Mouse (Mus musculus) stomach, embryonic 14.5 days (tissue): ENCODE data around the gene Abtb2. TPM values are rescaled to one million over a fixed set of nuclear protein-coding genes. Genes with fewer than 3 reads are reported as not detected.

Experiments used
- ATAC-seq: fragments of 200-750 bp; cut with Nextera tagmentation; 2 replicates; pipeline ENCODE4 v1.8.0; 2017; ENCODE audit warnings: low read depth, moderate TSS enrichment; ENCODE audit not compliant: insufficient number of reproducible peaks, insufficient read depth, low FRiP score
- H3K27ac ChIP-seq: fragments of 300-500 bp; sonication (generic); 2 replicates; pipeline ENCODE4 v1.5.1; 2014; ENCODE audit warnings: mild to moderate bottlenecking, low read length, moderate library complexity, mixed read lengths
- H3K27me3 ChIP-seq: fragments of 300-500 bp; sonication (generic); 2 replicates; pipeline ENCODE4 v1.6.1; 2014; ENCODE audit warnings: low read length, control low read depth, mixed read lengths; ENCODE audit not compliant: control insufficient read depth, insufficient read depth
- H3K36me3 ChIP-seq: fragments of 300-500 bp; sonication (generic); 2 replicates; pipeline ENCODE4 v1.6.1; 2014; ENCODE audit warnings: mild to moderate bottlenecking, control low read depth, low read length, moderate library complexity, mixed read lengths; ENCODE audit not compliant: control insufficient read depth, insufficient read depth
- H3K4me1 ChIP-seq: fragments of 300-500 bp; sonication (generic); 2 replicates; pipeline ENCODE4 v1.6.1; 2014; ENCODE audit warnings: low read length, control low read depth, mixed read lengths; ENCODE audit not compliant: control insufficient read depth, insufficient read depth
- H3K4me2 ChIP-seq: fragments of 300-500 bp; sonication (generic); replicated peaks from 2 replicates; pipeline ENCODE4 v1.6.1; 2014; ENCODE audit warnings: low read depth, low read length, control low read depth
- H3K4me3 ChIP-seq: fragments of 300-500 bp; sonication (generic); 2 replicates; pipeline ENCODE4 v1.5.1; 2014; ENCODE audit warnings: low read depth, low read length, control low read depth
- H3K9ac ChIP-seq: fragments of 300-500 bp; sonication (generic); replicated peaks from 2 replicates; pipeline ENCODE4 v1.6.1; 2014; ENCODE audit warnings: low read depth, mild to moderate bottlenecking, control low read depth, low read length, moderate library complexity, mixed read lengths
- H3K9me3 ChIP-seq: fragments of 300-500 bp; sonication (generic); 2 replicates; pipeline ENCODE4 v1.6.1; 2016; ENCODE audit warnings: low read depth, low read length, control low read depth; ENCODE audit not compliant: control insufficient read depth
- WGBS: fragments of 180-500 bp; shearing (Covaris S2); extraction: QIAGEN DNeasy Blood & Tissue Kit; methylation state at CpG from one replicate; pipeline ENCODE4 v1.1.7; 2014; 5-methylcytosine and 5-hydroxymethylcytosine counted together
- polyA plus RNA-seq: library from polyadenylated mRNA; unstranded; fragments of >200 nt; fragmentation: Nextera tagmentation; extraction: Ambion mirVana; gene quantifications from 2 replicates; pipeline ENCODE4 v1.2.1, GENCODE M21; 2014

Abtb2 gene
- polyA plus RNA-seq, 1 experiment from 2014 or later, result 4.4 TPM

DNA sequence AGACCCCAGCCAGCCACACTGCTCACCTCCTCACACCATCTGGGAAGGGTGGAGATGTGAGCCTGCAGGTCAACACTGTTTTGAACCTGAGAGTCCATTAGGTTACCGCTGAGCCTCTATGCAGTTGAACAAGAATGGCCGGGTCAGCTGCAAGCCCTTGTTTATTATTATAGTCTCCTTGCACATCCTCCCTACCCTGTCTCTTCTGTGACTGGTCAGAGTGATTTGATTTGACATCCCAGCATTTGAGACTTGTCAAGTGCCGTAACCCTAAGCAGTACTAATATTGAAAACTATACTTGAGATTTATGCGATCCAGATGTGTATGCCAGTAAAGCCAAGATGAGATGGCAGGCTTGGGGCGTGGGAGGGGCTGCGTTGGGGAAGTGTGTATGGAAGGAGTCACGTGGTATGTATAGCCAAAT lies 65.2 kb downstream of the Abtb2 start:
- Histone ChIP-seq H3K4me3 (no peak overlapping the region), H3K36me3 (no peaks in the 10 kb centered on the region), H3K9ac (no peak overlapping the region), H3K4me1 (peaks cover 12% of the 10 kb centered on the region; the same call in 1 of the 2 replicates), H3K27ac (no peak overlapping the region), H3K9me3 (no peaks in the 10 kb centered on the region), H3K27me3 (no peaks in the 10 kb centered on the region), H3K4me2 (no peak overlapping the region)
- 40% methylated on average over 7 of the region's 7 CpGs for WGBS
- no peak for ATAC-seq

DNA sequence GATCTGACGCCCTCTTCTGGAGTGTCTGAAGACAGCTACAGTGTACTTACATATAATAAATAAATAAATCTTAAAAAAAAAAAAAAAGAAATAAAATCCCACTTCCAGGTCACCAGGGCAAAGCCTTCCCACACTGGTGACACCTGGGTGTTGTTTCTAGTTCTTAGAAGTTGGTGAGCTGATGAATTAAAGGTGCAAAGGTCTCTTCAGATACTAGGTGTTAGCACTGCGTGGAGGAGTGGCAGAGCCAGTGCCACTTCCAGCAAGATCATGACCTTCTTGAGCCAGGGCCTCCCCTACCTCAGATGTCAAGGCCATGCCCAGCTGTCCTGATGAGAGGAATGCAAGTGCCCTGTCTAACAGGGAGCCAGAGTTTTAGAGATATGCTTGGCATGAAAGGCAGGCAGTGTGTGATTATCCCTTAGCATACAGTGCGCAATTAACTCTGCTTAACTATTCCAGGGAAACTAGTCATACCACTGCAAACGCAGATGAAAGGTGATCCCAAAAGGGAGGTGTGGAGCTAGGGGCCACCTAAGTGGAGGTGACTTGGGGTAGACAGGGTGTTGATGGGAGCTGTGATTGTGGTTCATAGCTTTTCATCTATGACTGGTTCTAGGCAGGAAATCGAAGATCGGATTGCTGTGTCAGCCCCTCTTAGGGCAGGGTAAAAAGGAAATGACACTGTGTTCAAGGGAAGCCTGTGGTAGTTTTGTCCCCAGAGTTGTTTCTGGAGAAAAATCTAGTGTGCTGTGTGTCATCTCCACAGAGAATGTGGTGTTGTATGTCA lies 66.2 kb downstream of the Abtb2 start:
- no peak for ATAC-seq
- H3K27ac ChIP-seq, result no peak overlapping the region
- no peak overlapping the region for H3K4me3 ChIP-seq
- whole genome bisulfite sequencing, result 72% methylated on average over 5 of the region's 6 CpGs
- no peak overlapping the region for H3K4me2 ChIP-seq
- no peak overlapping the region for H3K9ac ChIP-seq
- no peaks in the 10 kb centered on the region for H3K36me3 ChIP-seq
- H3K9me3 ChIP-seq, result no peaks in the 10 kb centered on the region
- peaks cover 12% of the 10 kb centered on the region; the same call in 1 of the 2 replicates for H3K4me1 ChIP-seq
- no peaks in the 10 kb centered on the region for H3K27me3 ChIP-seq

DNA sequence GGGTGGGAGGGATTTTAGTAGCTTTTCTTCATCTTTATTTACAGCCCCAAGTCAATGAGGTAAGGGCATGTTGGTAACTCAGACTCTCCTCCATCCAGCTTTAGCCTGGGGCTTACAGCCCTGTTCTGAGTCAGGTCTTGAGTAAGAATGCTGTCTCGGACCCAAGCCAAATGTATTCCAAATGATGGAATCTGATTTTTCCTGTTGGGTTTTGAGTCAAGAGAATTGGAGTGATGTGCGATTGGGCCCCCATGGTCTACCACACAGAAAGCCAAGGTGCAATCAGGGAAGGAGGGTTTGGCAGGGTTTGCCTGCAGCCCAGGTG lies 66.8 kb downstream of the Abtb2 start:
- H3K36me3 ChIP-seq, result no peaks in the 10 kb centered on the region
- no peaks in the 10 kb centered on the region for H3K9me3 ChIP-seq
- no peak overlapping the region for H3K4me2 ChIP-seq
- H3K27me3 ChIP-seq, result no peaks in the 10 kb centered on the region
- no peak overlapping the region for H3K27ac ChIP-seq
- no peak for ATAC-seq
- H3K4me3 ChIP-seq, result no peak overlapping the region
- H3K9ac ChIP-seq, result no peak overlapping the region
- H3K4me1 ChIP-seq, result peaks cover 12% of the 10 kb centered on the region; the same call in 1 of the 2 replicates
- 91% methylated on average over 2 of the region's 2 CpGs for WGBS

DNA sequence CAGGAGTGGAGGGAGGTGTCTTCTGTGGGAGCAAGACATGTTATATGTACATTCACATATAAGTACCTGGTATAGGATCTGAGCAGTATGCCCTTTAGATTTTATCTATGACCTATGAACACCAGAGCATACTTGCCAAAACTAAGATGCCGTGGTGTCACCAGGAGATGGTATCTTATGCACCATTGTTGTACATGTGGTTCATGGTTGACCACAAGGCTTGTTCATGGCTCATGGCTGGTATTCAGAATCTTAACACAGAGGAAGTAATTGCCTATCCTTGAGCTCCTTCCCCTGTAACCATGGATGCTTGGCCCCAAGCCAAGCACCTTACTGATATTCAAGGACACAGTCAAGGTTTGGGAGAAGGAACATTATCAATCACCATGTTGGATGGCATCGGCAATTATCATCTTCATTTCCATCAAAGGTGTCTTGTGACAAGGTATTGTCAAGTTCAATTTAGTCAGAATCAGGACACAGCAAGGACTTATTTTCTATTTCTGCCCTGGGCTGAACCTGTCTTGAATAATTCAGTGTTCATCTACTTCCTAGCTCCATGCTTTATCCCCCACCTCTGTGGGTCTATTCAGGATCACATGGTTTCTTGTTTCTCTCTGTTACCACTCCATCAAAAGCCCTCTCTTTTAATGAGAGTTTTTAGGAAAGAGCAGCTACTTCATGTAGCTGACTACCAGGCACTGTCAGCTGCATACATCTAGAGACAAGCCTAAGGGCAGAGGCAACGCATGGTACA lies 69.8 kb downstream of the Abtb2 start:
- no peak for ATAC-seq
- H3K4me2 ChIP-seq, result no peak overlapping the region
- H3K9ac ChIP-seq, result no peak overlapping the region
- no peak overlapping the region for H3K4me3 ChIP-seq
- H3K27me3 ChIP-seq, result no peaks in the 10 kb centered on the region
- peaks cover 9% of the 10 kb centered on the region; the same call in 1 of the 2 replicates for H3K4me1 ChIP-seq
- 88% methylated on average over 3 of the region's 3 CpGs for WGBS
- no peaks in the 10 kb centered on the region for H3K36me3 ChIP-seq
- H3K27ac ChIP-seq, result no peak overlapping the region
- no peaks in the 10 kb centered on the region for H3K9me3 ChIP-seq

DNA sequence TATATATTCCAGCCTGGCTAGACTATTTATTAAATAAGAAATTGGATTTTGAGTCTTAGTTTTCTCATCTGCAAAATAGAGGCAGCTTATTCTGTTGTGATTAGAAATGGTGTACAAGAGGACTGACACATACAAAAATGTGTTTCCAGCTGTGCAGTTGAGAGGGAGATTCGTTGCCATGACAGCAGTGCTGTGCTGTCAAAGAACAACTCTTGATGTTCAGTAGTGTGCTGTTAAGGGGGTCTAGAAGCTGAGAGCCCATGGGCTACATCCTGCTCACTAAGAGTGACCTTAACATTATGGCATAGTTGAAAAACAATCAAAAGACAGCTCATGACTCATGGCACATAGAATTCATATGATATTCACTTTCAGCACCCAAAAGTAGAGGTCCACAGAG lies 71.3 kb downstream of the Abtb2 start:
- H3K9me3 ChIP-seq, result no peaks in the 10 kb centered on the region
- no peak overlapping the region for H3K9ac ChIP-seq
- H3K27me3 ChIP-seq, result no peaks in the 10 kb centered on the region
- no peak overlapping the region for H3K4me3 ChIP-seq
- ATAC-seq, result no peak
- 56% methylated on average over 1 of the region's 1 CpGs for WGBS
- H3K4me2 ChIP-seq, result no peak overlapping the region
- H3K4me1 ChIP-seq, result 0 out of 2 replicates have a peak, but pooled peaks cover 3% of the 10 kb centered on the region
- no peak overlapping the region for H3K27ac ChIP-seq
- no peaks in the 10 kb centered on the region for H3K36me3 ChIP-seq

DNA sequence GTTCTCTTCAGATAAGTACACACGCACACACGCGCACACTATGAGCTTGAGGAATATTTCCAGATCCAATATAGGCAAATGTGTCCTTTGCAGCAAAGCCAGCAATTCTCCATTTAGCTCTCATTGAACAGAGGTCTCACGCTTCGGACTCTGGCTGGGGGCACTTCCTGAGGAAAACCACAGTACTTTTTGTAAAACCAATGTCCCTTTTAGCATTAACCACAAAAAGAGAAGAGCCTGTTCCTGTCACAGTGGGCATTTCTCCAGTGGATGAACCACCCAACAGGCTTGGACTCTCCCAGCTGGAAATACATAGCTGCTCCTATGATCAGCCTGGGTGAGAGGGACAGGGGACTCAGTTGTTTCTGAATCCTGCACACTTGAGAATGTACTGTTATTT lies 71.8 kb downstream of the Abtb2 start:
- Histone ChIP-seq H3K36me3 (no peaks in the 10 kb centered on the region), H3K4me2 (no peak overlapping the region), H3K27ac (no peak overlapping the region), H3K9me3 (no peaks in the 10 kb centered on the region), H3K27me3 (no peaks in the 10 kb centered on the region), H3K9ac (no peak overlapping the region), H3K4me1 (0 out of 2 replicates have a peak, but pooled peaks cover 3% of the 10 kb centered on the region), H3K4me3 (no peak overlapping the region)
- ATAC-seq, result no peak
- 94% methylated on average over 5 of the region's 5 CpGs for WGBS

DNA sequence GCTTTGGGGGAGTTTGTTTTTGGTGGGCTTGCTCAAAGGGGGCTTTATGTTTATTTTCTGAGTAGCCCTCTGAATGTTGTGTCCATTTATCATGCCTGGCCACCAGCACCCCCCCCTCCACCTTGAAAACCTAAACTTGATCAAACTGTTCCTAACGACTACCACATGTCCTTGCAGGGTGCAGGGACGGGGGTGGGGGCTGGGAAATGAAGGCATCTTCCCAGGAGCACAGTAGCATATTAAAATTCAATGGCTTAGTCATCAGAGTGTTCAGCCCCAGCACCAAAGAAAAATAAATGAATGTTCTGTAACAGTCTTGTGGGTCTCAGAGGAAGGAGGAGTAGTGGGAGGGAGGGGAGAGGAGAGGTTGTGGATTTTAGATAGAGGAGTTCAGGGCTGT lies 73.6 kb downstream of the Abtb2 start:
- ATAC-seq, result no peak
- Histone ChIP-seq H3K4me2 (no peak overlapping the region), H3K27me3 (no peaks in the 10 kb centered on the region), H3K4me3 (no peak overlapping the region), H3K36me3 (no peaks in the 10 kb centered on the region), H3K27ac (no peak overlapping the region), H3K4me1 (0 out of 2 replicates have a peak, but pooled peaks cover 11% of the 10 kb centered on the region), H3K9ac (no peak overlapping the region), H3K9me3 (no peaks in the 10 kb centered on the region)
- WGBS, result 26% methylated on average over 2 of the region's 2 CpGs

DNA sequence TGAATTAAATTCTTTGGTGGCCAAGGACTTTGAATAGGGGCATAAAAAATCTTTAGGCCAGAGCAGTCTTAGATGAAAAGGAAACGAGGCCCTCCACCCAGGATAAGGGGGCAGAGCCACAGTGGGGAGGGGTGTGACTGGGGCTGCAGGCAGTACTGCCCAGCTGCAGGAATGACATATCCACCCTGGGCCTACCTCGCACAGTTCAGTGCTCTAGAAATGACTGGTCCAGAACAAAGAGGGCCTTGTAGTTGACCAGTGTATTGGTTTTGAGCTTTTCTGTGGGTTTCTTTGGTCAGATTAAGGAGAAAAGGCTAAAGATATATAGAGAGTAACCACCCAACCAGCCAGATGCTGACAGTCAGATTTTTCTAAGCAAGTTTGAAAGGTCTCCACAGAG lies 74.8 kb downstream of the Abtb2 start:
- Histone ChIP-seq H3K27me3 (no peaks in the 10 kb centered on the region), H3K4me1 (0 out of 2 replicates have a peak, but pooled peaks cover 11% of the 10 kb centered on the region), H3K9me3 (no peaks in the 10 kb centered on the region), H3K27ac (no peak overlapping the region), H3K36me3 (no peaks in the 10 kb centered on the region), H3K4me2 (no peak overlapping the region), H3K9ac (no peak overlapping the region), H3K4me3 (no peak overlapping the region)
- no peak for ATAC-seq
- 49% methylated on average over 2 of the region's 2 CpGs for WGBS
